Mouse (Mus musculus): ENCODE data around the gene Rab8a.

The Rab8a gene

GRCm38 (mm10) chr8:72210710-72211109, 49.7 kb downstream of the Rab8a start:
- no peak for DNase-seq (ENCODE audit: extremely low read depth, low read depth)

- no peak for DNase-seq (ENCODE audit: extremely low read depth, low read depth)
Observed at GRCm38 (mm10) chr8:72211846-72212245, 50.8 kb downstream of the Rab8a start.

GRCm38 (mm10) chr8:72212751-72213150, 51.8 kb downstream of the Rab8a start, which contains the start of gene Cib3:
Gene Cib3, minus strand, starts transcription at chr8:72212837.
- DNase-seq (ENCODE audit: extremely low read depth, low read depth): no peak

GRCm38 (mm10) chr8:72213536-72213935, 52.5 kb downstream of the Rab8a start, which contains the start of gene Gm11034:
Gene Gm11034, minus strand, starts transcription at chr8:72213636.
- no peak for DNase-seq (ENCODE audit: extremely low read depth, low read depth)

GRCm38 (mm10) chr8:72215060-72215459, 54.1 kb downstream of the Rab8a start:
- DNase-seq (ENCODE audit: extremely low read depth, low read depth): no peak

- peak; percentile 51 for DNase-seq (ENCODE audit: extremely low read depth, low read depth)
Observed at GRCm38 (mm10) chr8:72215871-72216270, 54.9 kb downstream of the Rab8a start.

- no peak for DNase-seq (ENCODE audit: extremely low read depth, low read depth)
Observed at GRCm38 (mm10) chr8:72218781-72219540, 58.0 kb downstream of the Rab8a start.

- peak; percentile 98 for DNase-seq (ENCODE audit: extremely low read depth, low read depth)
Observed at GRCm38 (mm10) chr8:72219541-72220363, 58.8 kb downstream of the Rab8a start, which contains the start of gene Fam32a. Gene Fam32a, plus strand, starts transcription at chr8:72219730.

- no peak for DNase-seq (ENCODE audit: extremely low read depth, low read depth)
Observed at GRCm38 (mm10) chr8:72220758-72221157, 59.8 kb downstream of the Rab8a start.

GRCm38 (mm10) chr8:72222656-72223055, 61.7 kb downstream of the Rab8a start:
- DNase-seq (ENCODE audit: extremely low read depth, low read depth): no peak

Measured in MEL-GATA-1-ER (cell line).